Mouse (Mus musculus) olfactory bulb, adult 2 months (tissue): Measurements from ENCODE around the gene Wfdc12.

Source experiments
- CTCF ChIP-seq: fragments of 200-500 bp; IDR thresholded peaks from 2 replicates; pipeline ENCODE4 v1.5.1; 2012; ENCODE audit warnings: low read depth, mild to moderate bottlenecking, low read length, moderate library complexity; ENCODE audit not compliant: insufficient read depth
- POLR2A ChIP-seq: fragments of 200-500 bp; IDR thresholded peaks from 2 replicates; pipeline ENCODE4 v1.6.1; 2012; ENCODE audit warnings: mild to moderate bottlenecking, low read depth, low read length, moderate library complexity; ENCODE audit not compliant: insufficient read depth

- no peak for TF ChIP-seq CTCF
- no peak for TF ChIP-seq POLR2A
These were observed 20.1 kb downstream of the Wfdc12 start for GRCm38 (mm10) chr2:164170326-164170725.
